Mouse (Mus musculus): Measurements from ENCODE around the gene Zbtb40. TPM values are rescaled to one million over a fixed set of nuclear protein-coding genes. Genes with fewer than 3 reads are reported as not detected.

The Zbtb40 gene
- polyA plus RNA-seq, 1 experiment: 6.3 TPM

DNA sequence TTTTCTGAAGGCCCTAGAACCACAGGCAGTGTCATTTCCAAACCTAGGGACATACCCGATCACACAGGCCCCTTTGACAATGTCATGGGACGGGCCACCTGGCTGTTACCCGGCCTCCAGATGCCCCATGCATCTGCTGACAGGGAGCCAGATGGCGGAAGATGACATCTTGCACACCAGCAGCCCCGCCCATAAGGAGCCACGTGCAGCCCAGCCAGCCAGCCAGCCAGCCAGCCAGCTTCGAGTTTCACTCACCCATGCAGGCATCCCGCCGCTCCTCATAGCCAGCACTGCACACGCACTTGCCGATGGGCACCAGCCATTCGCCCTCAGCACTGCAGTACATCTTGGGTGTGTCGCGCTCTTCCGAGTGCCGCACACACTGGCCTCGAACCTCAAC lies 103.2 kb downstream of the Zbtb40 start:
- no peak overlapping the region for H3K4me3 ChIP-seq (ENCODE audit: insufficient read depth, low read length)
- no peaks in the 10 kb centered on the region for H3K4me1 ChIP-seq (ENCODE audit: control insufficient read depth, insufficient read depth, low read length)
- TF ChIP-seq POLR2A (IDR thresholded peaks at IDR 0.05; ENCODE audit: borderline replicate concordance, low read depth, low read length) (no peak), CTCF (IDR thresholded peaks at IDR 0.05; ENCODE audit: low read depth, low read length) (no peak)
- H3K27ac ChIP-seq (ENCODE audit: insufficient read depth, low read depth, low read length): no peak overlapping the region

DNA sequence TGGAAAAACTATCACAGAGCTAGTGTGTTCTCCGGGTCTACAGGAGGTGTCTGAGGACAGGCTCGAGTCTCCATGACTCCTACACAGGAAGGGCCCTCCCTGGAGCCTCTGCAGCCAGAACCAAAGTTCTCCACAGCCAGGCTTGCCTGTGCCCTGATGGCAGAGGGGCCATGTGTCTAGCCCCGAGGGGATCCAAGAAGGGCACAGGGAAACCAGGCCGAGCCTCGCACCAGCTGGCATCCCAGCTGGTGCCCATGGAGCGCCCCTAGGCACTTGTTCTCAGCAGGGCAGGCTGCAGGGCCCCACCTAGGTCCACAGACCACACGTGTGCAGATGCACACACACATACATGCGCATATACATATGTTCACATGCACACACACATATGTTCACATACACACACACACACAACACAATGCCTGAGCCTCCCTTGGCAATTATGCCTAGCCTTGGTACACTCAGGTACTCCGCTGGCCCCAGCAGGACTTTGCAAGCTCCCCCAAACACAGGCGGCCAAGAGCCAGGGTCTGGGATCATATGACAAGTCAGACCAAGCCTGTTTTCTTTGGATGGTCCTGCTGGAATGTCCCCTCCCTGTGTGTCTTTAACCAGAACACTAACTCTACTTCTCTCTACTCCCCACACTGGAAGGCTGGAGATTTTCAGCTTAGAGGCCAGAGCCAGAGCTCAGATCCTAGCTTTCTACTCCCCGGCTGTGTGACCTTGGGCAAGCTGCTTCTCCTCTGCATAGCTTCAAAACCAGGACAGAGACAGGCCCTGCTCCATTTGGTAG lies 103.8 kb downstream of the Zbtb40 start:
- TF ChIP-seq POLR2A (IDR thresholded peaks at IDR 0.05; ENCODE audit: borderline replicate concordance, low read depth, low read length) (no peak), CTCF (IDR thresholded peaks at IDR 0.05; ENCODE audit: low read depth, low read length) (no peak)
- Histone ChIP-seq H3K4me3 (ENCODE audit: insufficient read depth, low read length) (no peak overlapping the region), H3K4me1 (ENCODE audit: control insufficient read depth, insufficient read depth, low read length) (no peaks in the 10 kb centered on the region)

DNA sequence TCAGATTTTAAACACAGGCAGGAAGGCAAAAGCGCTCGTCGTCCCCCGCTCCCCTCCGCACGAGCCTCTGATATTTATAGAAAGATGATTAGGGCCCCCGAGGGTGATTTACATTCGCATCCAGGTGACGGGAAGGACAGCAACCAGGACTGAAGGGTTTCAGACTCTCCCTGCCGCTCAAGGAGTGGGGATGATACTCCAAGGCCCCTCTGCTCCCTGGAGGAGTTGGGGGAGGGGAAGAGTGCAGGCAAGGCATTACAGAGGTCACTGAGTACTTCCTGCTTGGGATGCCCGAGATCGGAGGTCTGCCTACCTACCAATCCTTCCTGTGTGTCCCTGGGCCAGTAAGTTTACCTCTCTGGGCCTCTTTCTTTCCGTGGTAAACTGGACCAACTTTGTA lies 105.4 kb downstream of the Zbtb40 start:
- Histone ChIP-seq H3K27ac (ENCODE audit: insufficient read depth, low read depth, low read length) (no peak overlapping the region), H3K4me3 (ENCODE audit: insufficient read depth, low read length) (no peak overlapping the region), H3K4me1 (ENCODE audit: control insufficient read depth, insufficient read depth, low read length) (no peaks in the 10 kb centered on the region)
- TF ChIP-seq CTCF (IDR thresholded peaks at IDR 0.05; ENCODE audit: low read depth, low read length) (no peak), POLR2A (IDR thresholded peaks at IDR 0.05; ENCODE audit: borderline replicate concordance, low read depth, low read length) (no peak)

More for the DNA sequence above, 103.8 kb downstream of the Zbtb40 start:
- no peak overlapping the region for H3K27ac ChIP-seq (ENCODE audit: insufficient read depth, low read depth, low read length)

DNA sequence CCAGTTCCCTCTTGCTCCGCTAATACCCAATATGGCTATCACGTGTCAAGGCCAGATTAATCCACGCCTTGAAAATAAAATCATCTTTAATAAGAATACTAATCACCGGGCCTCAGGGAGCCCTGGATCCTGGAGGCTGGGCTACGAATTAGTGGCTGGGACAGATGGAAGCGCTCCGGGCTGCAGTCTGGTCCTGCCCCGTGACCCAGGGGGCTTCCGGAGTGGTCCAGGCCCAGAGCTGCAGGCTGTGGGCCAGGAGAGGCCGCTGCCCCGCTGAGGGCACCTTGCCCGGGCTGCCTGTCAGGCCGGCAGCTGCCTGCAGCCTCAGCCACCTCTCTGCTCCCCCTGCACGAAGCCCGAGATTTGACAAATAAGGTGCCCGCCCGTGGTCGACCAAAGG lies 105.8 kb downstream of the Zbtb40 start:
- Histone ChIP-seq H3K4me3 (ENCODE audit: insufficient read depth, low read length) (no peak overlapping the region), H3K27ac (ENCODE audit: insufficient read depth, low read depth, low read length) (no peak overlapping the region), H3K4me1 (ENCODE audit: control insufficient read depth, insufficient read depth, low read length) (no peaks in the 10 kb centered on the region)
- TF ChIP-seq POLR2A (IDR thresholded peaks at IDR 0.05; ENCODE audit: borderline replicate concordance, low read depth, low read length): no peak
- TF ChIP-seq CTCF (IDR thresholded peaks at IDR 0.05; ENCODE audit: low read depth, low read length): no peak

DNA sequence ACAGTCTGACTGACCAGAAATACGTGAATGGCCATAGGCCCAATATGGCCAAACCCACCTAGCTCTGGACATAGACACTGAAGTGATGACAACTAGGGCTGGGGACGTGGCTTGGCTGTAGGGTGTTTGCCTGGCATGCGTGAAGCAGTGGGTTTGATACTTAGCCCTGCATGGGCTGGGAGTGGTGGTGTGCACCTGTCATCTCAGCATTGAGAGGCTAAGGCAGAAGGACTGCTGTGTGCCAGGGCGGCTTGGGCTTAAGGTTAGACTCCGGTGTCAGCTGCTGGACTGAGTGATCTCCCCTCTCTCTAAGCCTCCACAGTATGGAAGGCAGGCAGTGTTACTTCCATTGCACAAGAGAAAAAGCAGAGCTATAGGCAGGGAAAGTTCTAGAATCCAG lies 110.7 kb downstream of the Zbtb40 start:
- H3K27ac ChIP-seq (ENCODE audit: insufficient read depth, low read depth, low read length): no peak overlapping the region
- H3K4me1 ChIP-seq (ENCODE audit: control insufficient read depth, insufficient read depth, low read length): no peaks in the 10 kb centered on the region
- TF ChIP-seq CTCF (IDR thresholded peaks at IDR 0.05; ENCODE audit: low read depth, low read length) (no peak), POLR2A (IDR thresholded peaks at IDR 0.05; ENCODE audit: borderline replicate concordance, low read depth, low read length) (no peak)

DNA sequence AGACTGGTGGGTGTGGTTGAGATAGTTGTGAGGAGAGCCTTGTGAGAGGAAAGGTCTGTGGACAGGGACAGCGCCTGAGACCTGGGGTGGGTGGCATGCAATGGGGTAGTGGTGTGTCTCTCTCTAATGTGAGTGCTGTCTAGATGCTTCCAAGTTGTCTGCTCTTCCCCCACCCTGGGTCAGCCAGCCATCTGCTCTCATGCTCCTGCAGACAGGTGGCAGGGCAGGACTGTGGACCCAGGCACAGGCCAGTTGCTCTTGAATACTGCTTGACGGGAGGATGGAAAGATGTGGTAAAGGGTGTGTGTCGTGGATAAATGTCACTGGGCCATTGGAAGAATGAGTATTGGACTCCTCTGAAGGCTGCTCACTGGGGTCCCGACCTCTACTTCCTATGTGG lies 111.3 kb downstream of the Zbtb40 start:
- H3K4me3 ChIP-seq (ENCODE audit: insufficient read depth, low read length): no peak overlapping the region
- H3K27ac ChIP-seq (ENCODE audit: insufficient read depth, low read depth, low read length): no peak overlapping the region
- TF ChIP-seq POLR2A (IDR thresholded peaks at IDR 0.05; ENCODE audit: borderline replicate concordance, low read depth, low read length) (no peak), CTCF (IDR thresholded peaks at IDR 0.05; ENCODE audit: low read depth, low read length) (no peak)
- H3K4me1 ChIP-seq (ENCODE audit: control insufficient read depth, insufficient read depth, low read length): no peaks in the 10 kb centered on the region

More for the DNA sequence above, 110.7 kb downstream of the Zbtb40 start:
- H3K4me3 ChIP-seq (ENCODE audit: insufficient read depth, low read length): no peak overlapping the region

DNA sequence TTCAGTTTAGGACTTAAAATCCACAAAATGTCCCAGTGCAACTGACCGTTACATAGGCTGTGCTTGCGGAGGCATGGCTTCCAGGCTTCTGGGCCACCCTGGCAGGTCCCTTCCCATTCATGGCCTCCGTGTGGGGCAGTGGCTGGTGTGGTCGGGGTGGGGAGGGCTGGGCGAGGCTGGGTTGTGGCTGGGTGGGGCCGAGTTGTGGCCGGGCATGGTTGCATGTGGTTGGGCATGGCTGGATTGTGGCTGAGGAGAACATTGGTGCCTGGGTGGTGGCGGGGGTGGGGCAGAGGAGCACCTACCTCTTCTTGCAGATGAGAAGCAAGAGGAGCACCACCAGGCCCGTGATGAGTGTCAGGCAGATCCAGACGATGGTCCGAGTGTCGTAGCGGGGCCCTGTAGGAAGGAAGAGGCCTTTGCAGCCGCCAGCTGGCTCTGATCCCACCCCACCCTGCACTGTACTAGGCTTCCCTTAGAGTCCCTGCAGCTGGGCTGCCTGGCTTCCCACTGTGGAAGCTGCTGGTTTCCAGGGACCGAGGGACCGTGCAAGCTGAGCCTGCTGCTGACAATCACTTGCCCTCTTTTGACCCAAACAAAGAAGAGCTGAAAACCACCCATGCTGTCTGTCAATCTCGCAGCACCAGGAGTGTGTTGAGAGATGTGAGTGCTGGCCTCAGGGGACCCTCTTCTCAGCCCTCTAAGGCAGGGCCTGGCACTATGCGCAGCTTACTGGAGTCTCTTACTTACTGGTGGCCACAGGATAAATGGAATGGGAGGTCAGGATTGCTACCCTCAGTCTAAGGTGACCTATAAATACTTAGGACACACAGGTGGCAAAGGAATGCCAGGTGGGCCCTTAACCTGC lies 113.6 kb downstream of the Zbtb40 start:
- H3K4me1 ChIP-seq (ENCODE audit: control insufficient read depth, insufficient read depth, low read length): no peaks in the 10 kb centered on the region
- TF ChIP-seq CTCF (IDR thresholded peaks at IDR 0.05; ENCODE audit: low read depth, low read length): no peak
- no peak for TF ChIP-seq POLR2A (IDR thresholded peaks at IDR 0.05; ENCODE audit: borderline replicate concordance, low read depth, low read length)
- H3K27ac ChIP-seq (ENCODE audit: insufficient read depth, low read depth, low read length): no peak overlapping the region
- no peak overlapping the region for H3K4me3 ChIP-seq (ENCODE audit: insufficient read depth, low read length)

DNA sequence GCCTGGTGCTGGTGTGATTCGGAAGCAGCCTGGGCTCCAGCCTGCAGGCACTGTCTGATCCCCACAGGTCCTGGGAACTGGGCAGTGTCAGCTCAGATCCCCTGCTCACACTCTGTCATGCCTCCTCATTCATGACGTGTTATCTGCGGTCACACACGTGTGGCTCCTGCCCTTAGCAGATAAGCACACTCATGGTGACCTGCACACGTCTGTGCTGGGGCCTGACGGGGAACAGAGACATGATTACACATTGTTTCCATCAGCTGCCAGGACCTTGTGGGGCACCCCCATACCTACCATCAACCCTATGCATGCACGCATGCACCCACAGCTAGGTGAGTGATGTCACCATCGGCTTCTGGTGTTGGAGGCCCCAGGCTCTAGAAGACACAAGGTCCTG lies 118.1 kb downstream of the Zbtb40 start:
- no peaks in the 10 kb centered on the region for H3K4me1 ChIP-seq (ENCODE audit: control insufficient read depth, insufficient read depth, low read length)
- TF ChIP-seq POLR2A (IDR thresholded peaks at IDR 0.05; ENCODE audit: borderline replicate concordance, low read depth, low read length) (no peak), CTCF (IDR thresholded peaks at IDR 0.05; ENCODE audit: low read depth, low read length) (no peak)
- H3K27ac ChIP-seq (ENCODE audit: insufficient read depth, low read depth, low read length): no peak overlapping the region
- H3K4me3 ChIP-seq (ENCODE audit: insufficient read depth, low read length): no peak overlapping the region

Other genes with a start within 250 kb of the Zbtb40 start
- gene Ephb2, start 212.8 kb downstream of the Zbtb40 start, polyA plus RNA-seq (2012; ENCODE audit: insufficient read depth, insufficient read length, missing spikeins): not detected in 2 replicates
- gene C1qb, start 162.6 kb downstream of the Zbtb40 start, polyA plus RNA-seq (2012; ENCODE audit: insufficient read depth, insufficient read length, missing spikeins): 3,592 and 3,777 TPM in 2 replicates
- gene C1qc, start 155.7 kb downstream of the Zbtb40 start, polyA plus RNA-seq (2012; ENCODE audit: insufficient read depth, insufficient read length, missing spikeins): 2,483 and 2,716 TPM in 2 replicates
- gene C1qa, start 150.0 kb downstream of the Zbtb40 start, polyA plus RNA-seq (2012; ENCODE audit: insufficient read depth, insufficient read length, missing spikeins): 1,983 and 2,039 TPM in 2 replicates
- not detected in 2 replicates for gene Epha8, start 92.0 kb downstream of the Zbtb40 start, polyA plus RNA-seq (2012; ENCODE audit: insufficient read depth, insufficient read length, missing spikeins)
- gene Wnt4, start 228.7 kb upstream of the Zbtb40 start, polyA plus RNA-seq (2012; ENCODE audit: insufficient read depth, insufficient read length, missing spikeins): not detected in 2 replicates

Measured in bone marrow macrophage, adult 2 months (primary cell).